Mouse (Mus musculus) heart, embryonic 11.5 days (tissue): ENCODE measurements around the gene Mybphl. TPM values are rescaled to one million over a fixed set of nuclear protein-coding genes. Genes with fewer than 3 reads are reported as not detected.

Source experiments
- ATAC-seq: fragments of 200-750 bp; cut with Nextera tagmentation; replicated peaks from 2 replicates; pipeline ENCODE4 v1.8.0; 2017; ENCODE audit warnings: moderate library complexity; ENCODE audit not compliant: insufficient number of reproducible peaks, low FRiP score, low TSS enrichment
- H3K27ac ChIP-seq: fragments of 300-500 bp; sonication (generic); 2 replicates; pipeline ENCODE4 v1.5.1; 2014; ENCODE audit warnings: mild to moderate bottlenecking, low read depth, low read length
- H3K27me3 ChIP-seq: fragments of 300-500 bp; sonication (generic); 2 replicates; pipeline ENCODE4 v1.6.1; 2014; ENCODE audit warnings: mild to moderate bottlenecking, low read length, mixed read lengths; ENCODE audit not compliant: control insufficient read depth, insufficient read depth
- H3K36me3 ChIP-seq: fragments of 300-500 bp; sonication (generic); 2 replicates; pipeline ENCODE4 v1.6.1; 2014; ENCODE audit warnings: mild to moderate bottlenecking, low read length, moderate library complexity, mixed read lengths; ENCODE audit not compliant: control insufficient read depth, insufficient read depth
- H3K4me1 ChIP-seq: fragments of 300-500 bp; sonication (generic); 2 replicates; pipeline ENCODE4 v1.6.1; 2014; ENCODE audit warnings: low read length; ENCODE audit not compliant: control insufficient read depth, insufficient read depth
- H3K4me2 ChIP-seq: fragments of 300-500 bp; sonication (generic); 2 replicates; pipeline ENCODE4 v1.6.1; 2014; ENCODE audit warnings: mild to moderate bottlenecking, moderate library complexity
- H3K4me3 ChIP-seq: fragments of 300-500 bp; sonication (generic); 2 replicates; pipeline ENCODE4 v1.5.1; 2014; ENCODE audit warnings: low read depth, low read length
- H3K9ac ChIP-seq: fragments of 300-500 bp; sonication (generic); 2 replicates; pipeline ENCODE4 v1.6.1; 2014; ENCODE audit warnings: mild to moderate bottlenecking, low read depth, low read length, moderate library complexity
- H3K9me3 ChIP-seq: fragments of 300-500 bp; sonication (generic); replicated peaks from 2 replicates; pipeline ENCODE4 v1.6.1; 2016; ENCODE audit warnings: low read length; ENCODE audit not compliant: control insufficient read depth
- WGBS: fragments of 180-500 bp; shearing (Covaris S2); extraction: QIAGEN DNeasy Blood & Tissue Kit; methylation state at CpG from one replicate; pipeline ENCODE4 v1.1.7; 2014; ENCODE audit not compliant: insufficient replicate concordance; 5-methylcytosine and 5-hydroxymethylcytosine counted together
- polyA plus RNA-seq: library from polyadenylated mRNA; unstranded; fragments of >200 nt; fragmentation: Nextera tagmentation; extraction: Ambion mirVana; gene quantifications from 2 replicates; pipeline ENCODE4 v1.2.1, GENCODE M21; 2014

Gene Mybphl
- polyA plus RNA-seq, result 70.4 and 77.2 TPM in 2 replicates

DNA sequence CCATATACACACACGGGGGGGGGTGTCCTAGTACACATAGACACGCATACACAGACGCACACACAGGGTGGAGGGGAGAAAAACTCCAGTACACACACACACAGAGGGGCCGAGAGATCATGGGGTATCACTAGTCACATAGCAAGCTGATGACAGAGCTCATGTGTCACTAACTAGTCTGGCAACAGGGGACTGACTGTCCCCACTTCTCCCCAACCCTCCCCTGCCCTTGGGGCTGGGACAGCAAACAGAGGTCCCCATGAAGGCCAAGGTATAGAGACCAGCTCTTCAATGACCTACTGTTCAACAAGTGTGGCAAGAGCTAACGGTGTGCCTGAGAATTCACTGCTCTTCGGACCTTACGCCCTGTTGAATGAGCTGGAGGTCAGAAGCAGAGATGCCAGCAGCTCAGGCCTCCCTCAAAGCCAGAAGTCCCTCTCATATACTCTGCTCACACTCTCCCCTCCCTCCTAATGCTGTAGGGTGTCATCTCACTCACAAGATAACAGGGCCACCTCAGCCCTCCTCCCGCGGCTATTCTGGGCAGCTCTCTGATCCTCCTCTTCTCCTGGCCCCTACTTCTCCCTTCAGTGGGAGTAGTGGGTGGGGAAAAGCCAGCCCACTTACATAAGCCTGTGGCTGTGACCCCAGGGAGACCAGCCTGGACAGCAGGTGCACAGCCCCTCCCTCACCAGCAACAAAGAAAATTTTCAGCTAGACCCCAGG is at the start of gene Mybphl:
Mybphl (plus strand) TSS at position 642 of the 726 bp plus-strand sequence.
- Histone ChIP-seq H3K9ac (peak within 1 kb of the TSS; percentile 58; the same call in 1 of the 2 replicates), H3K9me3 (no peaks in the 10 kb centered on the region), H3K4me2 (peak within 1 kb of the TSS; percentile 44), H3K27ac (peak within 1 kb of the TSS; percentile 78), H3K4me1 (peaks cover 39% of the 10 kb centered on the region), H3K27me3 (no peaks in the 10 kb centered on the region), H3K4me3 (peak within 1 kb of the TSS; percentile 6), H3K36me3 (no peaks in the 10 kb centered on the region)
- WGBS, result 27% methylated on average over 9 of the region's 9 CpGs
- peak; percentile 75 for ATAC-seq

DNA sequence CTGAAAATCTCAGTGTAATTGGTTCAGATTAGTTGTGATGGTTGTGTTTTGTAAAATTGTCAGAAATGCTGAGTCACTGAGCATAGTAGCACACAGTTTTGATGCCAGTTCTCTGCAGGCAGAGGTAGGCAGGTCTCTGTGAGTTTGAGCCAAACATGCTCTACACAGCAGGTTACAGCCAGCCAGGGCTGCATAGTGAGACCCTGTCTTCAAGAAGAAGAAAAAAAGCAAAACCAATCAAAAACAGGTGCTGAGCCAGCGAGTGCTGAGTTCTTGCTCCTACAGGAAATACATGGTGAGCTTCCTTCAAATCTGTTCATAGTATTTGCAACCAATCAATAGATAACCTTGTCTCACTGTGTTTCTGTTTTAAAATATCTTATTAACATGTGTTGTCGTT is 46.2 kb upstream of the Mybphl start:
- H3K4me3 ChIP-seq, result no peak overlapping the region
- no peak overlapping the region for H3K9ac ChIP-seq
- 61% methylated on average over 2 of the region's 2 CpGs for WGBS
- no peaks in the 10 kb centered on the region for H3K27me3 ChIP-seq
- no peak overlapping the region for H3K27ac ChIP-seq
- H3K4me1 ChIP-seq, result peaks cover 7% of the 10 kb centered on the region
- no peak overlapping the region for H3K4me2 ChIP-seq
- H3K36me3 ChIP-seq, result no peaks in the 10 kb centered on the region
- ATAC-seq, result no peak
- no peaks in the 10 kb centered on the region for H3K9me3 ChIP-seq

DNA sequence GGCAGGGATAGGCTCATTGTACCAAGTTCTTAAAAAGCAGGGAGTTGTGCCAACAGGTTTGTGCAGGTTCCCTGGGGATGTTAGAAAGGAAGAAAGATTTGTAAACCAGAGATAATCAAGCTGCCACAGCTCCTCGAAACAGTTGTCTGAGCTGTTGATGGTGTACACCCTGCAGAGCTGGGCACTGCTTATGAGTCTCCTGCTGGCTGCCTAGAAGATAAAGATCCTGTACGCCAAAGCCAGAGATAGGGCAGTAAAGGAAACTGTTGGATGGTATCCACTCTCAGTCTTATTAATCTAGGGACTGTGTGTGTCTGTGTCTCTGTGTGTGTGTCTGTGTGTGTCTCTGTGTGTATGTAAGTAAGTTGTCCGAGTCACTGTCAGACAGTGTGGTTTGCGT is 43.0 kb upstream of the Mybphl start:
- no peak for ATAC-seq
- no peak overlapping the region for H3K27ac ChIP-seq
- H3K4me2 ChIP-seq, result no peak overlapping the region
- WGBS, result 58% methylated on average over 4 of the region's 4 CpGs
- peaks cover 14% of the 10 kb centered on the region for H3K4me1 ChIP-seq
- peaks cover 4% of the 10 kb centered on the region; the same call in 1 of the 2 replicates for H3K36me3 ChIP-seq
- no peaks in the 10 kb centered on the region for H3K27me3 ChIP-seq
- H3K4me3 ChIP-seq, result no peak overlapping the region
- H3K9ac ChIP-seq, result no peak overlapping the region
- H3K9me3 ChIP-seq, result no peaks in the 10 kb centered on the region

DNA sequence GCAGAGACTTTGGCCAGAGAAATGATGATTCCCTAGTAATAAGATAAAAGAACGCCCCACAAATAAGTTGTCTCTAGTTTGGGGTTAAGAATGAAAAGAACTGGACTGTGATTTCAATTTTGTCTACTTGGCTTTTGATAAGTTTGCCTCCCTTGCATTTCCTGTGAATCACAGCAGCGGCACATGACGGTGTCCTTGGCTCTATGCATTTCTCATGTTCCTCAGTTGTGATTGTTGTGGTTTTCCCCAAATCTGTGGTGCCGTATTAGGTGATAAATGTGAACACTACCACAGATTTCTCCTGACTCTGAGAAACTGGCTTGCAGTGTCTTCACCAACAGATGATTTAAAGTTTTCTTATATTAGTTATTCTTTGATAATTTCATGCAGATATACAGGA is 42.6 kb upstream of the Mybphl start:
- WGBS, result 75% methylated on average over 4 of the region's 4 CpGs
- peaks cover 14% of the 10 kb centered on the region for H3K4me1 ChIP-seq
- no peak overlapping the region for H3K27ac ChIP-seq
- no peak overlapping the region for H3K4me2 ChIP-seq
- H3K4me3 ChIP-seq, result no peak overlapping the region
- no peaks in the 10 kb centered on the region for H3K27me3 ChIP-seq
- ATAC-seq, result no peak
- no peaks in the 10 kb centered on the region for H3K9me3 ChIP-seq
- peaks cover 4% of the 10 kb centered on the region; the same call in 1 of the 2 replicates for H3K36me3 ChIP-seq
- no peak overlapping the region for H3K9ac ChIP-seq

DNA sequence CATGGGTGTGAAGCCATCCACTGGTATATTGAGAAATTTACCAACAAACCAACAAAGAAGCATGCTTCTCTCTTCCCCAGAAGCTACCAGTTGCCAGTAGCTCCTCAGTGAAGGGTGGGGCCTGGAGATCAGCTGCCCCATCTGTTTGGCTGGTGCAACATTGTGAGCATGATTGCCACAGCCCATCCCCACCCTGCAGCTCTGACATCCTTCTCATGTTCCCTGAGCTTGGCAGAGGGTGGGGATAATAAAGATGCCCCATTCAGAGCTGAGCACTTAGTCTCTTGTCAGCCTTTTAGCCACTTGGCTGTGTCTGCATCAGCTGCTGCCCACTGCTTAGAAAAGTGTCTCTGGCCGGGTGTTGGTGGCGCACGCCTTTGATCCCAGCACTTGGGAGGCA is 41.7 kb upstream of the Mybphl start:
- no peak for ATAC-seq
- Histone ChIP-seq H3K4me1 (peaks cover 14% of the 10 kb centered on the region), H3K9ac (no peak overlapping the region), H3K36me3 (peaks cover 4% of the 10 kb centered on the region; the same call in 1 of the 2 replicates), H3K4me2 (no peak overlapping the region), H3K27ac (no peak overlapping the region), H3K27me3 (no peaks in the 10 kb centered on the region), H3K4me3 (no peak overlapping the region), H3K9me3 (no peaks in the 10 kb centered on the region)
- WGBS, result 86% methylated on average over 3 of the region's 3 CpGs

DNA sequence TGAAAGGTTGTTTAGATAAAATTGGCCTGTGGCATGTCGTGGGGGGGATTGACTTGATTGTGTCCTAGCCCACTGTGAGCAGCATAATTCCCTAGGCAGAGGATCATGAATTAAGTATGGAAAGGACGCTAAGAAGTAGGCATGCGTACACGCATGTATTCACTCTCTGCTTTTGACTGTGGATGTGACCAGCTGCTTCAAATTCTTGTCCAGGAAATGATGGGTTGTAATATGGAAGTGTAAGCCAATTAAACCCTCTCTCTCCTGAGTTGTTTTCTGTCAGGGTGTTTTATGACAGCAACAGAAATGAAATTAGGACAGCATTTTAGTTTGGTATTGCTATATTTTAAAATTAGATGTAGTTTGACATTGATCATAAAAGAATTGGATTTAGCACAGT is 39.9 kb upstream of the Mybphl start:
- Histone ChIP-seq H3K36me3 (peaks cover 4% of the 10 kb centered on the region; the same call in 1 of the 2 replicates), H3K9me3 (no peaks in the 10 kb centered on the region), H3K27ac (no peak overlapping the region), H3K4me2 (no peak overlapping the region), H3K9ac (no peak overlapping the region), H3K4me3 (no peak overlapping the region), H3K4me1 (peaks cover 14% of the 10 kb centered on the region), H3K27me3 (no peaks in the 10 kb centered on the region)
- WGBS, result 75% methylated on average over 4 of the region's 4 CpGs
- no peak for ATAC-seq

DNA sequence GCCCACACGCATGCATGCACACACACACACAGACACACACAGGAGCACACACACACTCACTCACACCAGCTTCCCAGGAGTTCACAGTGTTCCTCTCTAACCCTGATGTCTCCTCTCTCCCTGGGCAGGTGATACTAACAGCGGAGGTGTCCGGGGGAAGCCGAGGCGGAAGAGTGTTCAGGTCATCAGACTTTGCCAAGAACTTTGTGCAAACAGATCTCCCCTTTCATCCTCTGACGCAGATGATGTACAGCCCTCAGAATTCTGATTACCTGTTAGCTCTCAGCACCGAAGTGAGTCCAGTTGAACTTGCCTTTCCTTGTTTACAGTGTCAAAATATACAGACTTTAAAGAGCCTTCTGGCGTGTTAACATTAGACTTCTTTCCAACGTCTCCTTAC is 39.2 kb upstream of the Mybphl start:
- ATAC-seq, result no peak
- 90% methylated on average over 9 of the region's 9 CpGs for WGBS
- no peak overlapping the region for H3K4me2 ChIP-seq
- H3K36me3 ChIP-seq, result peaks cover 4% of the 10 kb centered on the region; the same call in 1 of the 2 replicates
- H3K27ac ChIP-seq, result no peak overlapping the region
- peaks cover 14% of the 10 kb centered on the region for H3K4me1 ChIP-seq
- H3K9ac ChIP-seq, result no peak overlapping the region
- no peak overlapping the region for H3K4me3 ChIP-seq
- no peaks in the 10 kb centered on the region for H3K9me3 ChIP-seq
- no peaks in the 10 kb centered on the region for H3K27me3 ChIP-seq

DNA sequence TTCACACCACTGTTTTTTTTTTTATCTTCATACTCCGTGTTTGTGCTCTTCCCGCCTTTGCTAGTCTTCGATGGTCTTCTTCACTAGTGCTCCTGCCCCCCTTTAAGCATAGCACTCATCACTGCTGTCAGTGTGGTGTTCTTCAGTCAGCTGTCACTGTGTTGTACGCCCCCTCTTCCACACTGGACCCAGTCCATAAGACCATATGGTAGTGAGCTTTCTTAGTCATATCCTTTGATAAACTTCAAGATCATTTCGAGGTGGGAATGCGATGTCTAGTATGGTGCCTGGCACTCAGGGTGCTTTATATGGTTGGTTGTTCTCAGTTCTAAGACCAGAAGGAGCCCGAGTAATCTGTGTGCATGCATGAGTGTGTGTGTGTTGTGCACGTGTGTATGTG is 37.4 kb upstream of the Mybphl start:
- no peak overlapping the region for H3K4me2 ChIP-seq
- H3K4me1 ChIP-seq, result peaks cover 14% of the 10 kb centered on the region
- no peak overlapping the region for H3K4me3 ChIP-seq
- H3K27me3 ChIP-seq, result no peaks in the 10 kb centered on the region
- H3K9ac ChIP-seq, result no peak overlapping the region
- 70% methylated on average over 8 of the region's 8 CpGs for WGBS
- H3K36me3 ChIP-seq, result peaks cover 9% of the 10 kb centered on the region
- H3K27ac ChIP-seq, result no peak overlapping the region
- no peak for ATAC-seq
- no peaks in the 10 kb centered on the region for H3K9me3 ChIP-seq

DNA sequence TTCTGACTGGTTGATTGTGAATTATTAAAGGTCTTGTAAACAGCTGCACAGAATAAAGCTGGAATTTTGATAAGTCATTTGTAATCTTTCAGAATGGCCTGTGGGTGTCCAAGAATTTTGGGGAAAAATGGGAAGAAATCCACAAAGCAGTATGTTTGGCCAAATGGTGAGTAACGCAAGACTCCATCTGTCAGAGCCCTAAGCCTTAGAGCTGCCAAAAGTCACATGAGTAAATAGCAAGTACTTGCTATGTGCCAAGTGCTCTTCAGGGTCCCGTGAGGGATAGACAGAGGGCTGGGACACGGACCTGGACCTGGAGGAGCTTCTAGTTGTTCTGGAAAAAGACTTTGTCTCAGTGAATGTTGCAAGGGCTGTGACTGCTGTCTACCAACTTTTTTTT is 36.8 kb upstream of the Mybphl start:
- ATAC-seq, result no peak
- Histone ChIP-seq H3K27ac (no peak overlapping the region; the same call in 1 of the 2 replicates), H3K4me2 (no peak overlapping the region), H3K9me3 (no peaks in the 10 kb centered on the region), H3K9ac (0 out of 2 replicates have a peak overlapping the region, but pooled peaks have one; percentile 24), H3K4me1 (peaks cover 14% of the 10 kb centered on the region), H3K27me3 (no peaks in the 10 kb centered on the region), H3K4me3 (no peak overlapping the region), H3K36me3 (peaks cover 11% of the 10 kb centered on the region)
- 73% methylated on average over 3 of the region's 3 CpGs for WGBS
